Mouse (Mus musculus) thymus, postnatal 0 days (tissue): ENCODE results near the gene Nicn1. TPM values are rescaled to one million over a fixed set of nuclear protein-coding genes. Genes with fewer than 3 reads are reported as not detected.
"Not testable (repeated sequence)": the region's sequence is repeated elsewhere in the genome, so short reads cannot be mapped to it uniquely, and the experiment has no call there.

Source experiments
- DNase-seq: peaks from one replicate; pipeline ENCODE4 v3.0.0-alpha.2; 2015; ENCODE audit warnings: low spot score
- polyA plus RNA-seq: library from polyadenylated mRNA; unstranded; fragments of >200 nt; fragmentation: Nextera tagmentation; extraction: Ambion mirVana; gene quantifications from 2 replicates; pipeline ENCODE4 v1.2.1, GENCODE M21; 2015

The Nicn1 gene
- 8.2 and 12.4 TPM in 2 replicates for polyA plus RNA-seq

DNA sequence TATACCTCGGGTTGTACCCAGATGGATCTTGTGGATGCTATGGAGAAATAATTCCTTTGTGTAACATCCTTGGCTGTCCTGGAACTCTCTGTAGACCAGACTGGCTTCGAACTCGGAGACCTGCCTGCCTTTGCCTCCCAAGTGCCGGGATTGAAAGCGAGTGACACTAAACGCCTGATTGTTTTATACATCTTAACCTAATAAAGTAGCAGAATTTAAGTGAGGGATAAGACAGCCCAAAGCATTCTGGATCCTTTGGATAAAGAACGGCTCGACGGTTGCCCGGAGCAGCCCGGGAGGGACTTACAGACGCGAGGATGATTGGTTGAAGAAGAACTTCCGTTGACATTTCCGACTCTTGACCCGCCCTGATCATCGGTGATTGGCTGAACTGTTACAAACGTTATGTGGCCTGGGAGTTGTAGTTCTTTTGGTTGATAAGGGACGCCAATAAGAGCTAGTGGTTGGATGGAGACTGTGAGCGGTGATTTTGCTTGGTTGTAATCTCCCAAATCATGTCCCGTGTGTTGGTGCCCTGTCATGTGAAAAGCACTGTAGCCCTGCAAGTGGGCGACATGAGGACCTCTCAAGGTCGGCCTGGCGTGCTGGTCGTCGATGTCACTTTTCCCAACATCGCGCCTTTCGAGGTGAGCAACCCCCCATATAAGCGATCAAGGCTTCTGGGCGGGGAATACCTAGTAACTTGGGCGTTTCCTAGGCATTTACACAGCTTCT, at the start of gene Nicn1:
Gene Nicn1, plus strand, starts transcription at position 414 of the 735 bp plus-strand sequence.
- DNase-seq, result peak; percentile 95

GRCm38 (mm10) chr9:108244540-108244939, 45.7 kb upstream of the Nicn1 start:
- DNase-seq, result no peak

DNA sequence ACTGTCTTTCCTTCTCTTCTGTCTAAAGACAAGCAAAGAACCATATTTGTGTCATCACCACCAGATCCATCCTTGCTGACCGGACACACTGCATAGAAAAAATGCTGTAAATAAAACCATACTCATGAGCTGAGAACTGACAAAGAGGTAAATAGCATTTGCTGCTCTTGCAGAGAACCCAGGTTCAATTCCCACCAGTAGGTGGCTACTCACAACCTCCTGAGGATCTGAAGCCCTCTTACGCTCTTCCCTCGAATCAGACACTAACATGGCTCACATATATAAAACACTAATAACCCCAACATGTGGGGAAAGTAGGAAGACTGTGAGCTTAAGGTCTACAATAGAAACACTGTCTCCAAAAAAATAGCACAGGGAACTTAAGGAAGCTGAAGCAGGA, 45.2 kb upstream of the Nicn1 start:
- no peak for DNase-seq

GRCm38 (mm10) chr9:108248957-108249356, 41.3 kb upstream of the Nicn1 start:
- DNase-seq, result no peak

GRCm38 (mm10) chr9:108251877-108252276, 38.4 kb upstream of the Nicn1 start:
- no peak for DNase-seq

DNA sequence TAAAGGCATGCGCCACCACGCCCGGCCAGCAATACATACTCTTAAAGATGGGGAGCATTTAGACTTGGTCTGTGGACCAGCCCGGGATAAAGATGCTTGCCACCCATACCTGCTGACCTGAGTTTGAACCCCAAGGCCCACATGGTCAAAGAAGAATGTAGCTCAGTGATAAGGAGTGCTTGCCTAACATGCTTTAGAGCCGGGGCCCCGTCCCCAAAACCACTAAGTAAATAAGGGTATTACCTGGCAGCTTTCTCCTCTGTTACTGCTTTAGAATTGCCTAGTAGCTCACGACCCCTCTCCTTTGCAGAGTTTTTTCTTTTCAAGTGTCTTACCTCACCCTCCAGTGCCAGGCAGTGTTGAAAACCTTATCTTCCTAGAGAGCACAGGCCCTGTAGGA, 37.5 kb upstream of the Nicn1 start:
- DNase-seq, result no peak

- DNase-seq, result no peak
These were observed 29.7 kb upstream of the Nicn1 start for GRCm38 (mm10) chr9:108260526-108260925.

DNA sequence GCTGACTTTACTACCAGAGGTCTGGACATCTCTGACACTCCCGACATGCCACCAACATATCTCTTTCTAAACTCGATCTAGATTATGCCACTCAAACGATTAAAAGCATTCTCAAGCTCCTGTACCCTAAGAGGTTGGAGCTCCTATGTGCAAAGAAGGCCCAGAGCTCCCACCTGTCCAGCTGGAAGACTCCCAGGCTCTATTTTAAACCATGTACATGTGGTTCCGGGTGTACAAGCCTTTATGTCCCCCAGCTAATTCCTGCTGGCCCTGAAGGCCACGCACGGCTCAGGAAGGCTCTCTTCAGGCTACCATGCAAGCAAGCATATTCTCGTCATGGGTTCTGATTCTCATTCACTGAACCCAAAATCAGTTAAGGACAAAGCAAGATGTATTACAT, 28.4 kb upstream of the Nicn1 start:
- no peak for DNase-seq

- no peak for DNase-seq
These were observed 27.7 kb upstream of the Nicn1 start for GRCm38 (mm10) chr9:108262494-108263049.

GRCm38 (mm10) chr9:108263131-108263681, 27.0 kb upstream of the Nicn1 start:
- DNase-seq, result no peak

DNA sequence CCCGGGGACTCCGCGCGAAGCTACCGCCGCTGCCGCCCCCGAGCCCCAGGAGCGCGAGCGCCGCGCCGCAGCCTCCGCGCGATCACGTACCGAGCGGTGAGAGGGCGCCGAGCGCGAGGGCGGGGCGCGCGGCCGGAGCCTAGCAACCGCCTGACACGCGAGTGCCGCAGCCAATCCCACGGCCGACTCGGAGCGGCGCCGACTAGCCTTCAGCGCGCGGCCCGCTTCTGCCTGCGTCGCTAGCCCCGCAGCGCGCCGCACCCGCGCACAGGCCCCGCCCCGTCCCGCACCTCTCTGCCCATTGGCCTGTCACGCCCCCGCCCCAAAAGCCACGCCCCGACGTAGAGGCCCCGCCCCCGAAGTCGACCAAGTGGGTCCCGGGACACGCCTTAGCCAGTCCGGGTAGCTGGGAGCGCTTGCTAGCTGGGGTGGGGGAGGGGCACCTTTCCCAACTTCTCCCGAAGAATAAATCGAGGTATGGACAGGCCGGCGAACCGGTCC, 26.5 kb upstream of the Nicn1 start, which contains the start of gene Dag1:
Gene Dag1, minus strand, starts transcription at position 269 of the 501 bp plus-strand sequence.
- DNase-seq, result peak; percentile 94

DNA sequence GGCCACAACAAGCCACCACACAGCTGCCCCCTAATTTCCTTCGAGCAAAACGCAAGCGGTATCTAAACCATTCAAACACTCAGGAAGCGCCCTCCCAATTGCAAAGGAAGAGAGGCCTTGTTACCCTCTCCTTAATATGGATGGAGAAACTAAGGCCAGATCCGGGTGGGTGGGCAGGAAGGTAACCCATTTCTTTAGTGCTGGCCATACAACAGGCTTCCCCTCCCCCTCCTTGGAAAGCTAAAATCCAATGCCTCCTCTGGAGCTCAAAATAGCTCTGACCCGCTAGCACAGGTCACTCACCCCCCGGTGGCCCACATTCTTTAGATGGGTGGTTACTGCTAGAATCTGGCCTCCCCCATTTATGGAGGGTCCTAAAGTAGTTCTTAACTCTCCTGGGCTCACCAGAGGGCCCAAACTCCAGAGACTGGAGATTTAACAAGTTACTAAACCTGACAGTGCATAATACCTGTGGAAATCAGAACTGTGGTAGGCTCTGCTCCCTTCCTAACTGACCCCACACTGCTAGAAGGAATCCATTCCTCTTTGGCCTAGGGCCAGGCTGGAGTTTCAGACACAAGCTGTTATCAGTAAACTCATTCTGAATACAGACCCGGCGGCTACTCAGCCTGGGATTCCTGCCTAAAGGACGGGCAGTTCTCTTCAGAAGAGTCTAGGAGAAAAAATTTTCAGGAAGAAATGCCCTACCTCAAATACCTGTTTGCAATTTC, 25.9 kb upstream of the Nicn1 start:
- DNase-seq, result no peak

GRCm38 (mm10) chr9:108266261-108266935, 23.8 kb upstream of the Nicn1 start:
- no peak for DNase-seq

DNA sequence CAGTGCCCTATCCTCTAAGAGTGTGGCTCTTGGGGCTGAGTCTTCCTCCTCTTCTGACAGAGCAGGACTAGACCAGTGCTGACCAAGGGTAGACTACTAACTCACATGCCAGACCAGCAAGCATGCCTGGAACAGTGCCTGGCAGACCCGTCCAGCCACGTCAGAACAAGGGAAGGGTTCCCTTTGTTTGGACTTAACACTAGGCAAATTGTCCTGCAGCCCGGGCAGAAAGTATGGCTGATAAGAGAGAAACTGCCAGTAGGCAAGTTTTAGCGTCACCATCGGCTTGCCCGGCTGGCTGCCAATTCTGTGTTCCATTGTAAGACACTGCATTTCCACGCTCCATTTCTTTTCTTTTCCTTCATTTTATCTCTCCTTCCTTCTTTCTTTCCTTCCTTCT, 22.5 kb upstream of the Nicn1 start:
- DNase-seq, result no peak

DNA sequence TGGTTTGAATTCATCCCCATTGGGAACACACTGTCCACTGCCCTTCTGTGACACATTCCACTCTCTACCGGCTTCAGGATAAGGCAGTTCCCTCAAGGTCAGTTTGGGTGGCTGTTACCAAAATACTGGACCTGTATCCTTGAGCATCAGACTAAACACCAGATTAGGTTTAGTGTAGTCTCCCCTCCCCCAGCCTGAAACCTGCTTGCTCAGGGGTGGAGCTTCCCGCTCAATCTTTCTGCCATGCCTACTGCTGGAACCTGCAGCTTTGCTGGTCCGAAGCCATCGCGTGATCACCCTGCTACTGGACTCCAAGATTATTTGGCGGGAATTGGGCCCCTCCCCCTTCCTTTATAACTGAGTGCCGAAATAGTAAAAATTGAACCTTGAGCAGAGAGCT, 21.5 kb upstream of the Nicn1 start:
- not testable (repeated sequence) for DNase-seq

GRCm38 (mm10) chr9:108271941-108272340, 18.3 kb upstream of the Nicn1 start:
- DNase-seq, result no peak

DNA sequence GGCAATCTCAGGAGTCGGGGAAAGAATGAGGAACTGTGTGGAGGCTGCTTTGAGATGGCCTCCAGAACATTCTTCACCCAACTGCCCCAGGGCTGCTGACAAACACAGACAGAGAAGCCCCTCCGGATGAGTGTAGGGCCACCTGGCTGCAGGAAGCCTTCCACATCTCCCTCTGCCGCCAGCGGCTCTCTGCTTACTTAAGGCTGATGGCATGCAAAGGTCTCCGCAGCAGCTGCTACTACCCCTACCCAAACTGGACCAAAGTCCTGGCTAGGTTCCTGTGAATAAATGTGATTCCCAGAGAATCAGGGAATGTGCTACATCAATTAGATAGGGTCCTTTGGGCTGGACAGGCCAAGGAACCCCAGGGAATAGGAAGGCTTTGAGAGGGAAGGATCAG, 17.5 kb upstream of the Nicn1 start:
- no peak for DNase-seq

DNA sequence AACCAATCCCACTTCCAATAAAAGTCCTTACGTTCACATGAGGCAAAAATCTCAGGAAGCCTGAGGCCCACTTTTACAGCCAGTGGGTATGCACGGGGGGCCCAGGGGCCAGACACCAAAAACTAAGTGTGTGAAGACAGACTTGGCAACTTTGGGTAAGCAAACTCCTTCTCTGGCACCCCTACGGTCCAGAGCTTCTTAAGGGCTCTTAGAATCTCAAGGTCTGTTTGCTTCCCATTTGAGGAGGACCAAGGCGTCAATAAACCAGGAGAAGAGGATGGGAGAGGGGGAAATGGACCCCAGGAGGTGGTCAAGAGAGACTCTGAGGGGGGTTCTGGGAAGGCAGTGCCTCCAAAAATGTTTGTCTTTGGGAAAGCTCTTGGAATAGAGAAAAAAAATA, 16.7 kb upstream of the Nicn1 start:
- DNase-seq, result no peak

DNA sequence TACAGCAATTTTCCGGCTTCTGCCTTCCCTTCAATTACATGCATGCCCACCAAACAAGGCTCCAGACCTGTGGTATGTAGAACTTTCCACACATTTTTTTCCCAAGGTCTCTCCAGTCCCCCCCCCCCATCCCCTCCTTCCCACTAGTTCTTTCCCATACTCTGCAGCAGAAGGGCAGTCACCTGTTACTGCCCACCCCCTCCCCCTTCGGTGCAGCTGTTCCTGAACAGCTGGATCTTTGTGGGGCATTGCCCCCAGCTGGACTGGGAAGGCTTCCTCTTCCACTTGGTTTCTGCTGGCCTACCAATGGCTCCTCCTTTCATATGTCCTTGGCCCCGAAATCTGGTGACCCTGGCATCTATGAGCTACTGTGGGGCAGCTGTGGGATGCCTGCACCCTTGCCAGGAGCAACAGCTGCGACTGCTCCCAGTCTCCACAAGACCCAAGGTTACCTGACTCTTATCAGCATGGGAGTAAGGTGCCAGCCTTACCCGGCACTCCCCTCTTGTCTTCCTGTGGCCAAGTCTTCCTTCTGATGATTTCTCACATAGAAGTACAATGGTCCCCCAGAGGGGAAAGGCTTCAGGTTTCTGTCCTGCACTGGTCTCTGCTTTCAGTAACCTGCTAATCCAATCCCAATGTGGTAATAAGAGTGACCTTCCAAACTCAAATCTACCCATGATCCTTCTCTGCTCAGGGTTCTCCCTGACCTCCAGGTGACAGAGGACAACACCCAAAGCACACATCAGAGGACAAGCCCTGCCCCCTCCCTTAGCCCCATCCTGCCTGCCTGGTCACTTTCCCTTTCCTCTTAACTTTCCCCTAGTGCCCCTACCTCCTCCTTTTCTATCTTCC, 15.5 kb upstream of the Nicn1 start:
- DNase-seq, result no peak

DNA sequence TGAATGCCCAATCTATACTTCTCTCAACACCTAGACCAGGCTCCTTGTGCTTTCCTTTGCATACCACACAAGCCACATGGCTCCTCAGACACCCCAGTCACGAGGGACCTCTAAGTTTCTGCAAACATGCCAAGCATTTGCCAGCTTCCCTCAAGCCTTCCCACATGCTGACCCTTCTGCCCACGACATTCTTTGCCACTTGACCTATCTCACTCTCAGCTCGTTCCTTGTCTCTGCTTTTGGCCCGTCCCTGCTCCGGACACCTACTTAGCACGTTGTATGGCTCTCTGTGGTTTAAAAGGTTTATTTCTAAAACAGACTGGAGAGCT, 14.9 kb upstream of the Nicn1 start:
- DNase-seq, result no peak
